ENCODE assay signal across 13 mouse cellular contexts in the genomic region with DNA sequence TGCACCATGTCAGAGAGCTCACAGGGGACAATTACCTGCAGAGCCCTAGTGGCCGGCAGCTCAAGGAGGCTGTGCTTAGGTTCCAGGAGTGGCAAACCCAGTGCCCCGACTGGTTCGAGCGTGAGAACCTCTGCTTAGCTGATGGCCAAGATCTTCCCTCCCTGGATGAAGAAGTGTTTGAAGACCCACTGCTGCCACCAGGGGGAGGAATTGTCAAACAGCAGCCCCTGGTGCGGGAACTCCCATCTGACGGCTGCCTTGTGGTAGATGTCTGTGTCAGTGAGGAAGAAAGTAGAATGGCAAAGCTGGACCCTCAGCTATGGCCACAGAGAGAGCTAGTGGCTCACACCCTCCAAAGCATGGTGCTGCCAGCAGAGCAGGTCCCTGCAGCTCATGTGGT. TPM values are rescaled to one million over a fixed set of nuclear protein-coding genes. Genes with fewer than 3 reads are reported as not detected.
A peak's percentile ranks its signal among the peaks of the same experiment; 100 is the strongest.
DNase-seq lines count a peak whose midpoint lies in the region; ATAC-seq and TF ChIP-seq lines count a peak whose summit lies in the region.
"Had no signal": no experiment of that assay in that cellular context is flagged by ENCODE, and none has a peak within 500 bp of the region (broad histone marks: within the 10 kb centered on the region; RNA-seq: fewer than 3 reads in every experiment).

No protein-coding gene starts in this region.

- peak; percentile 4 for DNase-seq in heart, postnatal 0 days (ENCODE audit: low spot score)
- DNase-seq in heart, embryonic 10.5 days (ENCODE audit: low spot score) = no peak
- DNase-seq in midbrain, postnatal 0 days (ENCODE audit: low spot score) = no peak
- no peak for DNase-seq in midbrain, embryonic 14.5 days
- no peak for DNase-seq in brain, embryonic 14.5 days (ENCODE audit: low read depth)
- DNase-seq in thymus, postnatal 25 days = peak; percentile 57
- no peak for DNase-seq in forebrain, embryonic 11.5 days (ENCODE audit: low spot score)
- no peak for DNase-seq in cerebellum, adult 2 months
- DNase-seq: cerebellum, adult 18-20 months; right cerebral cortex, postnatal 4 days had no signal

- peaks cover 7% of the 10 kb centered on the region; the same call in 1 of the 2 replicates for H3K36me3 ChIP-seq in heart, postnatal 0 days (replicated peaks; ENCODE audit: control insufficient read depth, insufficient read depth, low read length)
- H3K36me3 ChIP-seq in heart, embryonic 10.5 days = peaks cover 8% of the 10 kb centered on the region
- no peaks in the 10 kb centered on the region; the same call in 1 of the 2 replicates for H3K36me3 ChIP-seq in midbrain, postnatal 0 days (ENCODE audit: insufficient read depth, low read length)
- H3K36me3 ChIP-seq in midbrain, embryonic 14.5 days (ENCODE audit: control insufficient read depth, insufficient read depth, low read length) = no peaks in the 10 kb centered on the region
- peaks cover 3% of the 10 kb centered on the region; the same call in 1 of the 2 replicates for H3K36me3 ChIP-seq in forebrain, embryonic 11.5 days (ENCODE audit: control insufficient read depth, insufficient read depth, low read length)

- WGBS in heart, postnatal 0 days = 92% methylated on average over 6 of the region's 6 CpGs
- 89% methylated on average over 6 of the region's 6 CpGs for WGBS in heart, embryonic 10.5 days
- 89% methylated on average over 6 of the region's 6 CpGs for WGBS in midbrain, postnatal 0 days
- WGBS in midbrain, embryonic 14.5 days = 91% methylated on average over 6 of the region's 6 CpGs
- WGBS in forebrain, embryonic 11.5 days = 89% methylated on average over 6 of the region's 6 CpGs
- 91% methylated on average over 6 of the region's 6 CpGs for WGBS in cerebellum, adult 2 months

- H3K27ac ChIP-seq in heart, postnatal 0 days (ENCODE audit: low read depth) = no peak overlapping the region
- no peak overlapping the region for H3K27ac ChIP-seq in heart, embryonic 10.5 days
- H3K27ac ChIP-seq in midbrain, postnatal 0 days (ENCODE audit: low read depth, low read length) = no peak overlapping the region
- no peak overlapping the region for H3K27ac ChIP-seq in midbrain, embryonic 14.5 days (replicated peaks; ENCODE audit: low read depth, low read length)
- H3K27ac ChIP-seq in forebrain, embryonic 11.5 days (ENCODE audit: low read depth, low read length) = no peak overlapping the region
- no peak overlapping the region for H3K27ac ChIP-seq in cerebellum, adult 2 months (ENCODE audit: insufficient read depth, low read length)
- H3K27ac ChIP-seq: limb, embryonic 15.5 days had no signal

- H3K9me3 ChIP-seq in heart, postnatal 0 days (replicated peaks; ENCODE audit: control insufficient read depth, low read length) = no peaks in the 10 kb centered on the region
- H3K9me3 ChIP-seq in heart, embryonic 10.5 days = no peaks in the 10 kb centered on the region
- no peaks in the 10 kb centered on the region for H3K9me3 ChIP-seq in midbrain, postnatal 0 days (ENCODE audit: low read length)
- H3K9me3 ChIP-seq in midbrain, embryonic 14.5 days (ENCODE audit: control insufficient read depth, low read length) = no peaks in the 10 kb centered on the region
- no peaks in the 10 kb centered on the region for H3K9me3 ChIP-seq in forebrain, embryonic 11.5 days (ENCODE audit: control insufficient read depth, low read length)
- H3K9me3 ChIP-seq: heart, embryonic 12.5 days; limb, embryonic 15.5 days had no signal

- TF ChIP-seq EP300 in heart, postnatal 0 days (IDR thresholded peaks at IDR 0.05; ENCODE audit: low read depth) = no peak

- no peak for ATAC-seq in heart, postnatal 0 days (ENCODE audit: insufficient read depth, low read depth)
- no peak for ATAC-seq in midbrain, postnatal 0 days (ENCODE audit: low FRiP score)
- no peak for ATAC-seq in midbrain, embryonic 14.5 days (ENCODE audit: low FRiP score, low TSS enrichment)
- no peak for ATAC-seq in forebrain, embryonic 11.5 days (replicated peaks; ENCODE audit: low FRiP score)

- H3K4me1 ChIP-seq in heart, postnatal 0 days (ENCODE audit: control insufficient read depth, insufficient read depth) = peaks cover 3% of the 10 kb centered on the region; the same call in 1 of the 2 replicates
- H3K4me1 ChIP-seq in heart, embryonic 10.5 days = peaks cover 13% of the 10 kb centered on the region
- H3K4me1 ChIP-seq in midbrain, postnatal 0 days (ENCODE audit: insufficient read depth, low read length) = no peaks in the 10 kb centered on the region
- H3K4me1 ChIP-seq in midbrain, embryonic 14.5 days (ENCODE audit: control insufficient read depth, insufficient read depth, low read length) = no peaks in the 10 kb centered on the region
- H3K4me1 ChIP-seq in forebrain, embryonic 11.5 days (replicated peaks; ENCODE audit: control insufficient read depth, insufficient read depth, low read length) = no peaks in the 10 kb centered on the region
- H3K4me1 ChIP-seq in cerebellum, adult 2 months (ENCODE audit: control insufficient read depth, insufficient read depth, low read length) = no peaks in the 10 kb centered on the region; the same call in 1 of the 2 replicates
- H3K4me1 ChIP-seq: limb, embryonic 15.5 days had no signal

- TF ChIP-seq POLR2A in brain, embryonic 14.5 days (IDR thresholded peaks at IDR 0.05; ENCODE audit: borderline replicate concordance, extremely low read depth, insufficient read depth, insufficient read length, poor library complexity, severe bottlenecking) = no peak
- no peak for TF ChIP-seq POLR2A in cerebellum, adult 2 months (IDR thresholded peaks at IDR 0.05; ENCODE audit: borderline replicate concordance, insufficient read depth, low read length)

- no peaks in the 10 kb centered on the region for H3K27me3 ChIP-seq in heart, postnatal 0 days (ENCODE audit: control insufficient read depth, insufficient read depth, low read length)
- H3K27me3 ChIP-seq in heart, embryonic 10.5 days (ENCODE audit: insufficient read depth, poor library complexity, severe bottlenecking) = peaks cover 8% of the 10 kb centered on the region; the same call in 1 of the 2 replicates
- no peaks in the 10 kb centered on the region for H3K27me3 ChIP-seq in midbrain, postnatal 0 days (ENCODE audit: insufficient read depth, low read length)
- H3K27me3 ChIP-seq in midbrain, embryonic 14.5 days (ENCODE audit: control insufficient read depth, insufficient read depth, low read length) = no peaks in the 10 kb centered on the region
- H3K27me3 ChIP-seq in forebrain, embryonic 11.5 days (ENCODE audit: control insufficient read depth, insufficient read depth, low read length) = no peaks in the 10 kb centered on the region
- no peaks in the 10 kb centered on the region for H3K27me3 ChIP-seq in cerebellum, adult 2 months (ENCODE audit: control insufficient read depth, insufficient read depth, low read length)

- no peak overlapping the region for H3K4me3 ChIP-seq in heart, postnatal 0 days (ENCODE audit: low read depth, low read length)
- no peak overlapping the region for H3K4me3 ChIP-seq in heart, embryonic 10.5 days
- no peak overlapping the region for H3K4me3 ChIP-seq in midbrain, postnatal 0 days (ENCODE audit: low read depth, low read length)
- H3K4me3 ChIP-seq in midbrain, embryonic 14.5 days (replicated peaks; ENCODE audit: low read depth, low read length) = no peak overlapping the region
- H3K4me3 ChIP-seq in forebrain, embryonic 11.5 days (ENCODE audit: low read depth, low read length) = no peak overlapping the region
- no peak overlapping the region for H3K4me3 ChIP-seq in cerebellum, adult 2 months (replicated peaks; ENCODE audit: insufficient read depth, low read depth, low read length)
- H3K4me3 ChIP-seq: erythroblast, embryonic 14.5 days; heart, embryonic 12.5 days; limb, embryonic 15.5 days had no signal

- no peak overlapping the region for H3K9ac ChIP-seq in heart, postnatal 0 days (replicated peaks; ENCODE audit: low read depth, low read length)
- no peak overlapping the region for H3K9ac ChIP-seq in midbrain, postnatal 0 days (replicated peaks; ENCODE audit: low read length, poor library complexity, severe bottlenecking)
- no peak overlapping the region for H3K9ac ChIP-seq in midbrain, embryonic 14.5 days (replicated peaks; ENCODE audit: low read length)
- no peak overlapping the region for H3K9ac ChIP-seq in forebrain, embryonic 11.5 days (ENCODE audit: low read length)
- H3K9ac ChIP-seq: heart, embryonic 12.5 days; limb, embryonic 15.5 days had no signal

- 0 out of 2 replicates have a peak, but pooled peaks have one; percentile 4 for TF ChIP-seq CTCF in heart, postnatal 0 days (IDR thresholded peaks at IDR 0.05; ENCODE audit: low read depth)
- peak; percentile 36 for TF ChIP-seq CTCF in midbrain, postnatal 0 days (IDR thresholded peaks at IDR 0.05)
- TF ChIP-seq CTCF in brain, embryonic 14.5 days (IDR thresholded peaks at IDR 0.05; ENCODE audit: borderline replicate concordance, extremely low read depth, insufficient read depth, insufficient read length) = 0 out of 2 replicates have a peak, but pooled peaks have one; percentile 16
- no peak for TF ChIP-seq CTCF in cerebellum, adult 2 months (IDR thresholded peaks at IDR 0.05; ENCODE audit: borderline replicate concordance, insufficient read depth, low read depth, low read length)

- no peak overlapping the region for H3K4me2 ChIP-seq in heart, postnatal 0 days (ENCODE audit: low read depth, low read length)
- H3K4me2 ChIP-seq in midbrain, postnatal 0 days (ENCODE audit: low read depth, low read length, poor library complexity, severe bottlenecking) = no peak overlapping the region
- H3K4me2 ChIP-seq in midbrain, embryonic 14.5 days (ENCODE audit: low read length) = no peak overlapping the region
- no peak overlapping the region for H3K4me2 ChIP-seq in forebrain, embryonic 11.5 days (ENCODE audit: low read depth, low read length, severe bottlenecking)
- H3K4me2 ChIP-seq: heart, embryonic 12.5 days; limb, embryonic 15.5 days had no signal

RNA-seq across cellular contexts. Expression of a gene that starts 12.1 kb away (rescaled TPM):
- not detected in 2 replicates for total RNA-seq in heart, postnatal 0 days (2014; rRNA removed; ENCODE audit: low replicate concordance)
- polyA plus RNA-seq in heart, postnatal 0 days (2015; fragmentation: Nextera tagmentation; extraction: Ambion mirVana) = not detected in 2 replicates
- 0.03 and 0.07 TPM in 2 replicates for polyA plus RNA-seq in heart, embryonic 10.5 days (2016; fragmentation: Nextera tagmentation; extraction: Ambion mirVana)
- 27.2 and 30.5 TPM in 2 replicates for total RNA-seq in midbrain, postnatal 0 days (2014; rRNA removed)
- 2.5 and 2.7 TPM in 2 replicates for polyA plus RNA-seq in midbrain, postnatal 0 days (2015; fragmentation: Nextera tagmentation; extraction: Ambion mirVana)
- polyA plus RNA-seq in midbrain, embryonic 14.5 days (2014; fragmentation: Nextera tagmentation; extraction: Ambion mirVana) = 4.4 and 6.3 TPM in 2 replicates
- polyA plus RNA-seq in brain, embryonic 14.5 days (2012; rRNA removed) = 13.5 and 15.6 TPM in 2 replicates
- 1.1 and 1.4 TPM in 2 replicates for polyA plus RNA-seq in forebrain, embryonic 11.5 days (2014; fragmentation: Nextera tagmentation; extraction: Ambion mirVana)
- 3.7 and 3.8 TPM in 2 replicates for polyA plus RNA-seq in cerebellum, adult 2 months (2012; rRNA removed)
- polyA plus RNA-seq: erythroblast, embryonic 14.5 days; limb, embryonic 15.5 days had no signal

RNA-seq across cellular contexts. Expression of a gene that starts 18.5 kb away (rescaled TPM):
- 3.5 and 6.5 TPM in 2 replicates for total RNA-seq in heart, postnatal 0 days (2014; rRNA removed; ENCODE audit: low replicate concordance)
- 1.4 and 1.9 TPM in 2 replicates for polyA plus RNA-seq in heart, postnatal 0 days (2015; fragmentation: Nextera tagmentation; extraction: Ambion mirVana)
- polyA plus RNA-seq in heart, embryonic 10.5 days (2016; fragmentation: Nextera tagmentation; extraction: Ambion mirVana) = 4.6 and 6.5 TPM in 2 replicates
- total RNA-seq in midbrain, postnatal 0 days (2014; rRNA removed) = 2.1 and 4.9 TPM in 2 replicates
- polyA plus RNA-seq in midbrain, postnatal 0 days (2015; fragmentation: Nextera tagmentation; extraction: Ambion mirVana) = 2.0 and 2.3 TPM in 2 replicates
- polyA plus RNA-seq in midbrain, embryonic 14.5 days (2014; fragmentation: Nextera tagmentation; extraction: Ambion mirVana) = 1.6 and 2.8 TPM in 2 replicates
- 4.6 and 5.2 TPM in 2 replicates for polyA plus RNA-seq in brain, embryonic 14.5 days (2012; rRNA removed)
- 2.6 and 3.6 TPM in 2 replicates for polyA plus RNA-seq in forebrain, embryonic 11.5 days (2014; fragmentation: Nextera tagmentation; extraction: Ambion mirVana)
- polyA plus RNA-seq in cerebellum, adult 2 months (2012; rRNA removed) = 6.2 and 6.9 TPM in 2 replicates

RNA-seq across cellular contexts. Expression of a gene that starts 49.6 kb away (rescaled TPM):
- 25.7 and 26.6 TPM in 2 replicates for total RNA-seq in heart, postnatal 0 days (2014; rRNA removed; ENCODE audit: low replicate concordance)
- polyA plus RNA-seq in heart, postnatal 0 days (2015; fragmentation: Nextera tagmentation; extraction: Ambion mirVana) = 10.9 and 11.3 TPM in 2 replicates
- polyA plus RNA-seq in heart, embryonic 10.5 days (2016; fragmentation: Nextera tagmentation; extraction: Ambion mirVana) = 20.5 and 20.6 TPM in 2 replicates
- total RNA-seq in midbrain, postnatal 0 days (2014; rRNA removed) = 35.2 and 39.3 TPM in 2 replicates
- 14.0 and 16.6 TPM in 2 replicates for polyA plus RNA-seq in midbrain, postnatal 0 days (2015; fragmentation: Nextera tagmentation; extraction: Ambion mirVana)
- polyA plus RNA-seq in midbrain, embryonic 14.5 days (2014; fragmentation: Nextera tagmentation; extraction: Ambion mirVana) = 9.6 and 10.9 TPM in 2 replicates
- polyA plus RNA-seq in brain, embryonic 14.5 days (2012; rRNA removed) = 22.1 and 26.4 TPM in 2 replicates
- polyA plus RNA-seq in forebrain, embryonic 11.5 days (2014; fragmentation: Nextera tagmentation; extraction: Ambion mirVana) = 15.2 and 18.2 TPM in 2 replicates
- 45.4 and 45.7 TPM in 2 replicates for polyA plus RNA-seq in cerebellum, adult 2 months (2012; rRNA removed)

Comparison
In these comparisons a context has a peak if more than half of its experiments do, and no peak if none do; other contexts are left out.
1. DNase-seq: peak in heart, postnatal 0 days (single experiment) and thymus, postnatal 25 days (single experiment); none in heart, embryonic 10.5 days (single experiment), midbrain, postnatal 0 days (single experiment), midbrain, embryonic 14.5 days (single experiment), brain, embryonic 14.5 days (single experiment), forebrain, embryonic 11.5 days (single experiment) and cerebellum, adult 2 months (0 of 2).